Mouse (Mus musculus) heart, embryonic 13.5 days (tissue): ENCODE data around the gene Gm9573. TPM values are rescaled to one million over a fixed set of nuclear protein-coding genes. Genes with fewer than 3 reads are reported as not detected.

Experiments used
- ATAC-seq: fragments of 200-750 bp; cut with Nextera tagmentation; 2 replicates; pipeline ENCODE4 v1.8.0; 2017; ENCODE audit warnings: moderate TSS enrichment; ENCODE audit not compliant: insufficient number of reproducible peaks, low FRiP score, low TSS enrichment; ENCODE audit errors: extremely low read depth
- H3K27ac ChIP-seq: fragments of 300-500 bp; sonication (generic); replicated peaks from 2 replicates; pipeline ENCODE4 v1.5.1; 2015; ENCODE audit warnings: moderate library complexity, mild to moderate bottlenecking, inconsistent platforms
- H3K27me3 ChIP-seq: fragments of 300-500 bp; sonication (generic); replicated peaks from 2 replicates; pipeline ENCODE4 v1.6.1; 2015; ENCODE audit warnings: mild to moderate bottlenecking, inconsistent platforms
- H3K36me3 ChIP-seq: fragments of 300-500 bp; sonication (generic); 2 replicates; pipeline ENCODE4 v1.6.1; 2015; ENCODE audit warnings: mild to moderate bottlenecking, inconsistent platforms
- H3K4me1 ChIP-seq: fragments of 300-500 bp; sonication (generic); 2 replicates; pipeline ENCODE4 v1.6.1; 2015; ENCODE audit warnings: inconsistent platforms
- H3K4me2 ChIP-seq: fragments of 300-500 bp; sonication (generic); 2 replicates; pipeline ENCODE4 v1.6.1; 2015; ENCODE audit warnings: inconsistent platforms, mild to moderate bottlenecking, moderate library complexity
- H3K4me3 ChIP-seq: fragments of 300-500 bp; sonication (generic); 2 replicates; pipeline ENCODE4 v1.5.1; 2015; ENCODE audit warnings: moderate library complexity, mild to moderate bottlenecking, inconsistent platforms
- H3K9ac ChIP-seq: fragments of 300-500 bp; sonication (generic); 2 replicates; pipeline ENCODE4 v1.6.1; 2015; ENCODE audit warnings: inconsistent platforms, mild to moderate bottlenecking, moderate library complexity
- H3K9me3 ChIP-seq: fragments of 300-500 bp; sonication (generic); 2 replicates; pipeline ENCODE4 v1.6.1; 2016; ENCODE audit warnings: inconsistent platforms
- WGBS: fragments of 180-500 bp; shearing (Covaris S2); methylation state at CpG from one replicate; pipeline ENCODE4 v1.1.7; 2015; ENCODE audit warnings: mixed read lengths; 5-methylcytosine and 5-hydroxymethylcytosine counted together
- polyA plus RNA-seq: library from polyadenylated mRNA; unstranded; fragments of >200 nt; fragmentation: Nextera tagmentation; extraction: Ambion mirVana; gene quantifications from 2 replicates; pipeline ENCODE4 v1.2.1, GENCODE M21; 2015

Gene Gm9573
- not detected in 2 replicates for polyA plus RNA-seq

DNA sequence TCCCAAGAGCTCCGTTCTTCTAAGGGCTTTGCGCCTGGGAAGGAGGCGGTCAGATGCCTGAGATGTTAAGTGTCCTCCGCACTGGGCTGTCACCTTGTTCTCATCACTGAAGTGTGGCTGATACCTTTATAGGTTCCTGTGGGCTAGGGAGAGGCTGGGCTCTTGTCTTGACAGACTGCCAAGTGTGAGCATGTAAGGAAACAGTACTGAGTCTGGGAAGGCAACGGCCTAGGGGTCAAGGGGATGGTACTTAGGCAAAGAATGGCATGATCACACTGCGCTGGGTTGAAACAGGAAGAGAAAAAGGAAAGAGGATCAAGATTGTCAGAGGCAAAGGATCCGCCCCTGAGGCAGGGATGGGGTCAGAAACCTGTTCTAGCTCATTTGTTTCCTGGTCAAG, at the start of gene Gm9573:
TSS of gene Gm9573 (minus strand) at position 101 of the 400 bp plus-strand sequence.
- Histone ChIP-seq H3K27ac (no peak within 1 kb of the TSS), H3K4me1 (no peaks in the 10 kb centered on the region), H3K4me2 (no peak within 1 kb of the TSS), H3K27me3 (0 out of 2 replicates have a peak, but pooled peaks cover 1% of the 10 kb centered on the region), H3K9ac (no peak within 1 kb of the TSS), H3K9me3 (no peaks in the 10 kb centered on the region), H3K4me3 (no peak within 1 kb of the TSS), H3K36me3 (no peaks in the 10 kb centered on the region)
- WGBS, result 64% methylated on average over 7 of the region's 7 CpGs
- ATAC-seq, result no peak

DNA sequence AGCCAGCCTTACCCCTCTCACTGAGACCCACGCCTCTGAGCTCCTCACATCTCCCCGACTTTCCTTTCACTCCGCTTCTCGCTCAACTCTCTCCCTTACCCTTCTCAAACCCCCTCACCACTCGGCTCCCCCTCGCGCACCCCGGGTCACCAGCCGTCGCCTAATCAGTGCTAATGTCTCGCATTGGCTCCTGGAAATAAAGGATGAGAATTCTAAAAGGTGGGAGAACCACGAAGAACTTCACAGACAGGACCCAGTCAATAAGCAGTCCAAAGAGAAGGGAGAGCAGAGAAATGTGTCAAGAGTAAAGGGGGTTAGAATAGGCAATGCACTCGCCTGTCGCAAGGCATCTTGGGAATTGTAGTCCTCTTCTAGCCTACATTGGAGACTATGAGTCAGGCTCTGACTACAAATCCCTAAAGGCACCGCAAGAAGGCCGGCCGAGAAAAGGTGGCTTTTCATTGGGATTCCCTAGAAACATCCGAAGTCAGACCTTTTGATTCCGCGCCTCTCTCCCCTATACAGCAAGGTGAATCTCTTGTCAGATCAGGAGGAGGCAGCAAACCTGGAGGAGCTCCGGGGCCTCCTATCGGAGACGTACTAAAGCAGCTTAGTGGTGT, 47.1 kb upstream of the Gm9573 start, which contains the start of gene Gtf2h4:
TSS of gene Gtf2h4 (minus strand) at position 324 of the 620 bp plus-strand sequence.
- WGBS, result 2% methylated on average over 23 of the region's 23 CpGs
- Histone ChIP-seq H3K27ac (peak within 1 kb of the TSS; percentile 43), H3K36me3 (peaks cover 26% of the 10 kb centered on the region)

DNA sequence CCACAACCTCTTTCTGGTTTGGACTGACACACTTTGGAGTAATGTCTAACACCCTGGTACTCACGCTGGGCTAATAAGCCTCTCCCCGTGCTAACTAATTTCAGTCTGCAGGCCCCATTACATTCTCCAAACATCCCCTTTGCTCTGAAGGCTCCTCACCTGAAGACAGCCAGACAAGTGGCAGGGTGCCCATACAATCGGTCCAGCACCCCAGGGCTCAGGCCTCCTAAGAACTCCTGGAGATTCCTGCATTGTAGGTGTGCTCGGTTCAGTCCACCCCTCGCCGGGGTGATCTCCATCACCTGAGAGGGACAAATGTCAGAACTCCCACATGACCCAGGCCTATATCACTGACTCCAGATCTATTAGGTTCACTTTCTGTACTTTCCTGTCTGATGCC, 46.1 kb upstream of the Gm9573 start:
- 85% methylated on average over 6 of the region's 6 CpGs for WGBS

More for the DNA sequence above, 47.1 kb upstream of the Gm9573 start, which contains the start of gene Gtf2h4:
- peak; percentile 80 for ATAC-seq
- Histone ChIP-seq H3K4me1 (peaks cover 7% of the 10 kb centered on the region), H3K9me3 (no peaks in the 10 kb centered on the region), H3K9ac (peak within 1 kb of the TSS; percentile 97), H3K4me2 (peak within 1 kb of the TSS; percentile 92), H3K27me3 (no peaks in the 10 kb centered on the region), H3K4me3 (peak within 1 kb of the TSS; percentile 87)

DNA sequence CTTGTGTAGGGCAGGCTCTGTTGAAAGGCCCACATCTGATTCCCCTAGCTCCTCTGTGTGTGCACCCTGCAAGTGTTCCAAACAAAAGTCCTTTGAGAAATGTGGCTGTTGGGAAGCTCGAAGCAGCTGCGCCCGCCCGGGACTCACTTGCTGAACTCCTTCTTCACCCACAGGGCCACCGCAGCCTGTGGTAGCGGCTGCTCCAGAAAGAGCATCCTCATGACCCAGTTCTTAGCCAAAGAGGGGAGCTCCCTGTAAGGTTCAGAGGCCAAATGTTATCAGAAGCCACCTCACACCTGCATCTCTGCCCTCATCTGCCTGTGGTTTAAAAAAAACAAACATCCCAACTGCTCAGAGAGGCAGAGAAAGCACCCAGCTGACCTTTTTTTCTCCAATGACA, 45.4 kb upstream of the Gm9573 start:
- H3K9ac ChIP-seq, result no peak overlapping the region
- peaks cover 26% of the 10 kb centered on the region for H3K36me3 ChIP-seq
- 86% methylated on average over 6 of the region's 6 CpGs for WGBS
- ATAC-seq, result no peak
- no peak overlapping the region for H3K27ac ChIP-seq
- no peak overlapping the region for H3K4me3 ChIP-seq
- no peaks in the 10 kb centered on the region for H3K27me3 ChIP-seq
- H3K4me1 ChIP-seq, result peaks cover 16% of the 10 kb centered on the region
- H3K9me3 ChIP-seq, result no peaks in the 10 kb centered on the region
- no peak overlapping the region for H3K4me2 ChIP-seq

More for the DNA sequence above, 46.1 kb upstream of the Gm9573 start:
- no peak for ATAC-seq
- Histone ChIP-seq H3K9ac (no peak overlapping the region; the same call in 1 of the 2 replicates), H3K27me3 (no peaks in the 10 kb centered on the region), H3K4me1 (peaks cover 14% of the 10 kb centered on the region), H3K4me3 (peak overlapping the region; percentile 87; the same call in 1 of the 2 replicates), H3K27ac (no peak overlapping the region), H3K36me3 (peaks cover 26% of the 10 kb centered on the region), H3K4me2 (peak overlapping the region; percentile 92), H3K9me3 (no peaks in the 10 kb centered on the region)

DNA sequence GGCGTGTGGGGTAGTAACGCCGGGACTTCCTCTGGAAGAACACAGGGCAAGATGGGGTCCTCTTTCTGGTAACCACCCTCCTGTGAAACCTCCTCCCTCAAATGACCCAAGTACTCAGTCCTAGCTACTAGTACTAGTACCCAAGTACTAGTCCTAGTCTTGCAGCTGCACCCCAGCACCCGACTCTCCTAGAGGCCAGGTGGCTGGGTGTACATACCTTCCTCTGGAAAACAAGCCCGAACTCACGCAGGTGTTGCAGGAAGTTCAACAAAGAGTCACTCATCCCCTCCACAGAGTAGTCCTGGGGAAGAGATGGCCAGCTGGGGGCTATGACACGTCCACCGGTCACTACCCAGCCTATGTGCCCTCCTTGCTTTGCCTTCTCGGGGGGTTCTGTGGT, 43.3 kb upstream of the Gm9573 start:
- 89% methylated on average over 9 of the region's 9 CpGs for WGBS
- no peak overlapping the region for H3K4me2 ChIP-seq
- H3K9ac ChIP-seq, result no peak overlapping the region
- no peaks in the 10 kb centered on the region for H3K9me3 ChIP-seq
- H3K36me3 ChIP-seq, result peaks cover 35% of the 10 kb centered on the region
- no peak overlapping the region for H3K4me3 ChIP-seq
- no peak overlapping the region for H3K27ac ChIP-seq
- peaks cover 26% of the 10 kb centered on the region for H3K4me1 ChIP-seq
- no peak for ATAC-seq
- no peaks in the 10 kb centered on the region for H3K27me3 ChIP-seq

DNA sequence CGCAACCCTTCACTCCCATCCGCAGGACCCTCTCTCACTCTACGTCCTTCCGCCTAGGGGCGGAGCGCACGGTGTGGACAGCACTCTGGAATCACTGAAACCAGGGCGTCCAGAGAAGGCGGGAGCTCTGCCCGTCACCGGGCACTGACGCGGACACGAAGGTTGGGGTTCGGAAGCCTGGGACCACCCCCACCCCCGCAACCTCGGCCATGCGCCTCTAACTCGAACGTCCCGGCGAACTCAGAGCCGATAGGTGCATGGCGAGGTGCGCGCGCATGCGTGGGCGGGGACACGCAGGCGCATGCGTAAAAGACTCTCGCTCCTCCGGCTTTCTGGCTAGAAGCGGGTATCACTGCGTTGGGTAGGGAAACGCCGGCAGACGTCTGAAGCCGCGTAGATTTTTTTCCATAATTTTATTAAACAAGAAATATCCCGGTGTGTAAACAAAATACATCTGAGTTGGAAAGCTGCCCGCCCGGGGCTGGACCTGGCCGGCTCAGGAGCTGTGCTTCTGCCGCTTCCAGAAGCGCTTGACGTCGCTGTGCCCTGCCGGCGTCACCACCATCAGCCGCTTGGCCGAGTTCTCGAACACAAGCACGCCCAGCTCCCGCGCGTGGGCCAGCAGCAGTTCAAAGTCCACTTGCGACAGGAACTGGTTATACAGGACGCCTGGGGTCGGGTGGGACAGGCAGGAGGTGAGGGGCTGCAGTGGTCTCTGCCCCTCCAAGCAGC, 41.1 kb upstream of the Gm9573 start, which contains the start of gene Vars2:
TSS of gene Vars2 (minus strand) at position 259 of the 732 bp plus-strand sequence.
- Histone ChIP-seq H3K9ac (peak within 1 kb of the TSS; percentile 95), H3K27me3 (no peaks in the 10 kb centered on the region), H3K4me2 (peak within 1 kb of the TSS; percentile 97), H3K9me3 (no peaks in the 10 kb centered on the region), H3K4me1 (peaks cover 19% of the 10 kb centered on the region), H3K4me3 (peak within 1 kb of the TSS; percentile 85), H3K27ac (peak within 1 kb of the TSS; percentile 84), H3K36me3 (peaks cover 54% of the 10 kb centered on the region)
- peak; percentile 74 for ATAC-seq
- under 1% methylated on average over 61 of the region's 61 CpGs for WGBS

DNA sequence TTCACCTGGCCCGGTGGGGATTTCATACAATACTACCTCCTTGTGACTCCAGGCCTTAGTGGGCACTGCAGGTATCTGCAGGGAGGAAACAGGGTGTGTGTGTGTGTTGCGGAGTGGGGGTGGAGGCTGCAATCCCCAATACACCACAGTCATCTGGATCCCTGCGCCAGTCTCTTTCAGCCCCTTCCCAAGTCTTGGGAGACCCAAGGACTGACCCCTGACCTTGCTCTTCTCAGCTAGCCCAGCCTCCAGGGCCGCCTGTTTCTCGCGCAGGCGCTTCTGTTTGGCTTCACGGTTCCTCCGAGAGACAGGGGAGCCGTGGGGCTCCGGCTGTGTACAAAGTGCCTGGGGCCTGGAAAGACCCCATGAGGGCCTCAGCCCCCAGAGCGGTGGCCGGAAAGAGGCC, 40.4 kb upstream of the Gm9573 start:
- ATAC-seq, result peak; percentile 0; the same call in 1 of the 2 replicates
- peak overlapping the region; percentile 95 for H3K9ac ChIP-seq
- H3K4me1 ChIP-seq, result peaks cover 19% of the 10 kb centered on the region
- H3K9me3 ChIP-seq, result no peaks in the 10 kb centered on the region
- H3K27me3 ChIP-seq, result no peaks in the 10 kb centered on the region
- peaks cover 56% of the 10 kb centered on the region for H3K36me3 ChIP-seq
- peak overlapping the region; percentile 85 for H3K4me3 ChIP-seq
- WGBS, result 3% methylated on average over 13 of the region's 13 CpGs
- H3K27ac ChIP-seq, result peak overlapping the region; percentile 84
- peak overlapping the region; percentile 97 for H3K4me2 ChIP-seq

DNA sequence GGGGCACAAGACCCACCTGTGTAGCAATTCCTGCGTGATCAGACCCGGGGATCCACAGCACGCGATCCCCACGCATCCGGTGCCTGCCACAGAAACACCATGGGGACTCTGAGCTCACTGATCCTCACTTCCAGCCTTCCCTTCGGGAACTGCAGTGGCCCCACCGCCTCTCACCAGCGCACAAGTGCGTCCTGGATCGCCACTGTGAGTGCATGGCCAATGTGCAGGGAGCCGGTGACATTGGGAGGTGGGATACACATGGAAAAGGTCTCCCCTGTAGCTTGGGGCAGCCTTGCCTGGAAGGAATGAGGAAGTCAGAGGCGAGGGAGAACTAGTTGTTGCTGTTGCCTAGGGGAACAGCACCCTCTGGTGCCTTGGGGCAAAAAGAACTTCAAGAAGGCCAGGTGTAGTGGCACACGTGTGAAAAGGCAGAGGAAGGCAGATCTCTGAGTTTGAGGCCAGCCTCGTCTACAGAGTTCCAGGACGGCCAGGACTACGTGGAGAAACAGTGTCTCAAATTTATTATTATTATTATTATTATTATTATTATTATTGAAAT, 39.6 kb upstream of the Gm9573 start:
- 75% methylated on average over 17 of the region's 17 CpGs for WGBS
- Histone ChIP-seq H3K9me3 (no peaks in the 10 kb centered on the region), H3K4me1 (peaks cover 19% of the 10 kb centered on the region), H3K4me2 (peak overlapping the region; percentile 97), H3K4me3 (no peak overlapping the region), H3K36me3 (peaks cover 59% of the 10 kb centered on the region), H3K27ac (no peak overlapping the region), H3K27me3 (no peaks in the 10 kb centered on the region), H3K9ac (peak overlapping the region; percentile 95)
- ATAC-seq, result no peak

DNA sequence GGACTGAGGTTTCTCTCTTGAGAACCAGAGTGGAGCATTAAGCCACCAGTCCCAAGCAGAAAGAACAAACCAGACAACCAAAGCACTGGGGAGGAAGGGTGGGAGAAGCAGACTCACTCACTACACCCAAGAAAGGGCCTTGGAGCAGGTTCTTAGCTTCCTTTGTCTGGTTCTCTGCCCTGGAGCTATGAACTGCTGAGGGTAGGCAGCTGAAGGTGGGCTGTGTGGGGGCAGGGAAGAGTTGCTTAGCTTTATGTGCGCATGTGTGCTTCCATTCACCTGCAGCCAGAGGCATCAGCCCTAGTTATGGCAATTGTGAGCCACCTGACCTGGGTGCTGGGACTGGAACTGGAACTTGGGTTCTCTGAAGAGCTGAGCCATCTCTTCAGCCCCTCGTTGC, 26.6 kb upstream of the Gm9573 start:
- Histone ChIP-seq H3K4me3 (no peak overlapping the region), H3K4me1 (no peaks in the 10 kb centered on the region), H3K36me3 (peaks cover 33% of the 10 kb centered on the region), H3K9me3 (no peaks in the 10 kb centered on the region), H3K27me3 (no peaks in the 10 kb centered on the region; the same call in 1 of the 2 replicates), H3K27ac (no peak overlapping the region), H3K9ac (no peak overlapping the region), H3K4me2 (no peak overlapping the region)
- WGBS, result 70% methylated on average over 2 of the region's 2 CpGs
- no peak for ATAC-seq

DNA sequence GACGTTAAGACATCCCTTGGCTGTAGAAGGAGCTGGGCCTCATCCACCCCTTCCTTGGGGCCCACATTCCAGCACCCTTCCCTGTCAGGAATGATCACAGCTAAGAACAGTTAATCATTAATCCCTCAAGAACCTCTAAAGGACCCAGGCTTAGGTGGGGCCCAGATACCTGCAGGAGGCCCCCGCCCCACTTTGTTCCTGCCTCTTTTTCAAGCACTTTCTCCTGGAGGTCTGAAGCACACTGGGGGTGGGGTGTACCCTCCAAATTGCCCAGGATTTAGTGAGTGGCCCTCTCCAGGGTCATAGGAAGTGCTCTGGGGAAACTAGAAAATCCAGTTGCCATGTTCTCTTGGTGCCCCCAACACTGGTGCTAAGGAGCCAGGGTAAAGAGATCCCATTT, 23.0 kb upstream of the Gm9573 start:
- no peak overlapping the region for H3K9ac ChIP-seq
- 67% methylated on average over 2 of the region's 2 CpGs for WGBS
- H3K27ac ChIP-seq, result no peak overlapping the region
- no peak overlapping the region for H3K4me3 ChIP-seq
- peaks cover 16% of the 10 kb centered on the region for H3K27me3 ChIP-seq
- no peak for ATAC-seq
- H3K4me2 ChIP-seq, result no peak overlapping the region
- no peaks in the 10 kb centered on the region for H3K36me3 ChIP-seq
- no peaks in the 10 kb centered on the region for H3K9me3 ChIP-seq
- H3K4me1 ChIP-seq, result no peaks in the 10 kb centered on the region

DNA sequence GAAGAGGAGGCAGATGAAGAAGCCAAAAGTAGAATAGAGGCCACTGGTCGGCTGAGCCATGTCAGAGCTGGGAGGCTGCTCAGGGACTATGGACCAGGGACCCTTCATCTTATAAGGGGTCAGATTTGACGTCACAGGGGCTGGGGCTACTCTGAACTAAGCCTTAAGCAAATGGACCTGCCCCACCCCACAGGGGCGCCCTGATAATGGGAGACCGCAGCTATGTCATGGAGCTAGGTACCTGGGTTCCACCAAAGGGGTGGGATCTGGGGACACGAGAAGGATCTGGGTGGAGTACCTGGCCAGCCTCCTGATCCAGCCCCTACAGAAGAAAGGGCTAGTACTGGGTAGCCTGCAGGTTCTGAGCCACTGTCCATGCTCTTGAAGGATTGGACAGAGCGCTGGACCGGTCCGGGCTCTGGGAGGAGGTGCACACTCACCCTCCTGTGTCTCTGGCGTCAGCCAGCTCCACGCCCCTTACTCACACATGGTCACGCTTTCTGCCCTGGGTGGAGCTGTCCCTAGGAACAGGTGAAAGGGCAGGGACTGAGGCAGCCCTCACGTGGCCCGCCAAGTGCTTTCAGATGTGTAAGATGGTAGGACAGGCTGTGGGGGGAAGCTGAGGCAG, 17.3 kb upstream of the Gm9573 start, which contains the start of gene Mucl3:
TSS of gene Mucl3 (minus strand) at position 87 of the 628 bp plus-strand sequence.
- ATAC-seq, result no peak
- peaks cover 10% of the 10 kb centered on the region for H3K4me1 ChIP-seq
- H3K9me3 ChIP-seq, result no peaks in the 10 kb centered on the region
- no peak within 1 kb of the TSS for H3K4me2 ChIP-seq
- H3K27ac ChIP-seq, result no peak within 1 kb of the TSS
- H3K4me3 ChIP-seq, result no peak within 1 kb of the TSS
- 64% methylated on average over 13 of the region's 13 CpGs for WGBS
- H3K27me3 ChIP-seq, result peaks cover 40% of the 10 kb centered on the region
- no peaks in the 10 kb centered on the region for H3K36me3 ChIP-seq
- H3K9ac ChIP-seq, result no peak within 1 kb of the TSS
